Mouse (Mus musculus) ES-Bruce4 (cell line): ENCODE measurements at regions not wholly inside any gene's neighbourhood (a gene's known extent, or its start where the extent isn't known, plus 50 kb on each side); places are given as distances from the start of the nearest gene placed in this dataset.

Experiments
- CTCF ChIP-seq: IDR thresholded peaks from one replicate; pipeline ENCODE4 v1.8.1; 2011; ENCODE audit warnings: low read depth, low read length
- EP300 ChIP-seq: IDR thresholded peaks from 2 replicates; pipeline ENCODE4 v1.6.1; 2011; ENCODE audit warnings: low read depth, low read length; ENCODE audit not compliant: insufficient read depth

GRCm38 (mm10) chr14:102922496-102922993 lies 59.9 kb downstream of the Kctd12 start:
- no peak for TF ChIP-seq EP300
- TF ChIP-seq CTCF = no peak
